Mouse (Mus musculus): ENCODE results near the gene Ilf3.

Gene Ilf3

GRCm38 (mm10) chr9:21440387-21440786, 72.7 kb downstream of the Ilf3 start:
- no peak for DNase-seq

DNA sequence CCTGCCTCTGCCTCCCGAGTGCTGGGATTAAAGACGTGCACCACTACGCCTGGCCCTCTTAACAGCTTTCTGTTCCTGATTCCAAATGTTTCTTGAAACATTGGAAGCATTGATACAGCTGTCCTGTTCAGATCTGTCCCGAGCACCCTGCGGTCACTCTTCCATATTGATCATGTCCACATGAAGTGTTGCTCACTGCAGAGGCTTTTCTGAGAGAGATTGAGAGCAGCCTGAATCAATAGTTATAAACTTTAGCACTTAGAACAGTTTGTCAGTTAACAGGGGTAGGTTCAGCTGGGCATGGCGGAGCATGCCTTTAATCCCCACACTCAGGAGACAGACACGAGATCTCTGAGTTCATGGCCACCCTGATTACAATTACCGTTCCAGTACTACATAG, 76.2 kb downstream of the Ilf3 start:
- DNase-seq = no peak

DNA sequence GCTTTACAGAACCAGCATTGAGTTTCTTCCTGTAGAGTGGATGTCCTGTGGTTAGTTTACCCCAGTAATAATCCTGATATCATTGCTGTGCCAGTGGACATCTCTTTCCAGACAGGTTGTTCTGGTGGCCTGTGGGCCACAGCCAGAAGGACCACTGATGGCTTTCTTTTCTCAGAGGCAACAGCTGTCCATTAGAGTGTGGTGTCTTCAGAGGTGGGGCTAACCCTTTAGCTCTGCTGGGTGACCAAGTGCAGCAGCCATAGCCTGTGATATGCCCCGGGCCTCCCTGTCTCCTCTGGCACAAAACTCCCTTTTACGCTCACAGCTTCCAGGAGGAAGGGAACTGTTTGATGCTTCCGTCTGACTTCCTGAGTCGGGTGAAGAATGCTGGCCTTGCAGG, 76.9 kb downstream of the Ilf3 start:
- DNase-seq = no peak

- no peak for DNase-seq
These were observed 77.5 kb downstream of the Ilf3 start for GRCm38 (mm10) chr9:21445081-21445744.

GRCm38 (mm10) chr9:21447778-21448177, 80.1 kb downstream of the Ilf3 start:
- no peak for DNase-seq

DNA sequence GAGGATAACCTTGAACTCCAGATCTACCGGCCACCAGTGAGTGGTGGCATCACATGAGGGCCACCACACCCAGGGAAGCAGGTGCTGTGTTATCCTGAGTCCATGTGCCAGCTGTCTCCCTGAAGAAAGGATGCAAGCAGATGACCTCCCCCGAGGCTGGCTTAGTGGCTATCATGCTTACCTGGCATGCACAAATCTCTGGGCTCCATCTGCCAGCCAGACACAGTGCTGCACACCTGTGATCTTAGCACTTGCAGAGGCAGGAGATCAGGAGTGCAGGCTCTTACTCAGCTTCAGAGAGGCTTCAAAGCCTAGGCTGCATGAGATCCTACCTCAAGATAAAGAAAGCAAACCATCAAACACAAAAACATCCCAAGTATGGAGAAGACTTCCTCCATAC, 82.0 kb downstream of the Ilf3 start:
- DNase-seq = no peak

- DNase-seq = no peak
These were observed 82.6 kb downstream of the Ilf3 start for GRCm38 (mm10) chr9:21450270-21450669.

GRCm38 (mm10) chr9:21451391-21451790, 83.7 kb downstream of the Ilf3 start:
- no peak for DNase-seq

- no peak for DNase-seq
These were observed 84.2 kb downstream of the Ilf3 start for GRCm38 (mm10) chr9:21451870-21452269.

GRCm38 (mm10) chr9:21453003-21453402, 85.3 kb downstream of the Ilf3 start:
- DNase-seq = no peak

- DNase-seq = no peak
These were observed 85.8 kb downstream of the Ilf3 start for GRCm38 (mm10) chr9:21453459-21453858.

GRCm38 (mm10) chr9:21454556-21454955, 86.9 kb downstream of the Ilf3 start:
- no peak for DNase-seq

All from cerebellum, adult 9-10 months (tissue).